In the genomic region with DNA sequence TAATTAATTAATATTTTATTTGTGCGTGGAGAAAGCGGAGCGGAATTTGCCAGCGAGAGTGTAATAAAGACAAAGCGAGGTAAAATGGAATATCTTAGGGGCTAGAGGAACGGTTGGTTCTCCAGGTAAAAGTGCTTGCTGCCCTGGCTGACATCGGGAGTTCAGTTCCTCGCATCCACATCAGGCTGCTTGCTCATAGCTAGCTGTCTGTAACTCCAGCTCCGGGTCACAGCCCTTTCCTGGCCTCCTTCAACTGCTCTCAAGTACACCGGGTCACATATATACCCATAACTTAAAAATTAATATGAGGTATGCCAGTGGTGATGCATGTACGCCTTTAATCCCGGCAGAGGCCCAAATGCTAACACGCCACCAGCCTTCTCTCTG, we compare ENCODE assay signal across 8 mouse cellular contexts. TPM values are rescaled to one million over a fixed set of nuclear protein-coding genes. Genes with fewer than 3 reads are reported as not detected.
DNase-seq lines count a peak whose midpoint lies in the region; ATAC-seq and TF ChIP-seq lines count a peak whose summit lies in the region.

No protein-coding gene starts in this region.

- 34% methylated on average over 13 of the region's 13 CpGs for WGBS in embryonic facial prominence, embryonic 12.5 days
- WGBS in hindbrain, embryonic 16.5 days, result 35% methylated on average over 13 of the region's 13 CpGs
- WGBS in midbrain, embryonic 16.5 days, result 37% methylated on average over 13 of the region's 13 CpGs

- H3K27ac ChIP-seq in layer of hippocampus, adult 2 months, result peak overlapping the region; percentile 48; the same call in 1 of the 2 replicates
- H3K27ac ChIP-seq in embryonic facial prominence, embryonic 12.5 days, result no peak overlapping the region
- 0 out of 2 replicates have a peak overlapping the region, but pooled peaks have one; percentile 29 for H3K27ac ChIP-seq in hindbrain, embryonic 16.5 days (ENCODE audit: low read depth, low read length)
- 0 out of 2 replicates have a peak overlapping the region, but pooled peaks have one; percentile 1 for H3K27ac ChIP-seq in midbrain, embryonic 16.5 days (ENCODE audit: low read length)

- peaks cover 14% of the 10 kb centered on the region for H3K36me3 ChIP-seq in embryonic facial prominence, embryonic 12.5 days
- 0 out of 2 replicates have a peak, but pooled peaks cover 3% of the 10 kb centered on the region for H3K36me3 ChIP-seq in hindbrain, embryonic 16.5 days (ENCODE audit: control insufficient read depth, insufficient read depth, low read length)
- peaks cover 6% of the 10 kb centered on the region; the same call in 1 of the 2 replicates for H3K36me3 ChIP-seq in midbrain, embryonic 16.5 days (ENCODE audit: control insufficient read depth, insufficient read depth, low read length)

- no peak for ATAC-seq in embryonic facial prominence, embryonic 12.5 days (ENCODE audit: insufficient number of reproducible peaks, insufficient read depth, low FRiP score, low TSS enrichment)
- ATAC-seq in hindbrain, embryonic 16.5 days, result peak; percentile 32
- ATAC-seq in midbrain, embryonic 16.5 days, result peak; percentile 61

- no peak for DNase-seq in layer of hippocampus, adult 2 months (ENCODE audit: low spot score in 2 of 2)
- DNase-seq in layer of hippocampus, adult 11-12 months (ENCODE audit: low spot score), result no peak
- DNase-seq in cerebellum, adult 18-20 months, result no peak
- DNase-seq in thymus, adult 18-20 months, result no peak
- no peak for DNase-seq in adipocyte (ENCODE audit: low spot score)

- H3K9me3 ChIP-seq in embryonic facial prominence, embryonic 12.5 days, result no peaks in the 10 kb centered on the region
- no peaks in the 10 kb centered on the region for H3K9me3 ChIP-seq in hindbrain, embryonic 16.5 days (ENCODE audit: control insufficient read depth, low read length)
- H3K9me3 ChIP-seq in midbrain, embryonic 16.5 days (replicated peaks; ENCODE audit: control insufficient read depth, low read length, poor library complexity, severe bottlenecking), result no peaks in the 10 kb centered on the region

- H3K27me3 ChIP-seq in embryonic facial prominence, embryonic 12.5 days, result no peaks in the 10 kb centered on the region
- no peaks in the 10 kb centered on the region for H3K27me3 ChIP-seq in hindbrain, embryonic 16.5 days (replicated peaks; ENCODE audit: control insufficient read depth, insufficient read depth, low read length)
- no peaks in the 10 kb centered on the region for H3K27me3 ChIP-seq in midbrain, embryonic 16.5 days (ENCODE audit: control insufficient read depth, insufficient read depth, low read depth, low read length)

- H3K4me3 ChIP-seq in layer of hippocampus, adult 2 months, result peak overlapping the region; percentile 35
- H3K4me3 ChIP-seq in embryonic facial prominence, embryonic 12.5 days, result peak overlapping the region; percentile 80; the same call in 1 of the 2 replicates
- H3K4me3 ChIP-seq in hindbrain, embryonic 16.5 days (ENCODE audit: low read length), result peak overlapping the region; percentile 80
- peak overlapping the region; percentile 87 for H3K4me3 ChIP-seq in midbrain, embryonic 16.5 days (ENCODE audit: low read depth, low read length)

- H3K4me2 ChIP-seq in embryonic facial prominence, embryonic 12.5 days (replicated peaks), result peak overlapping the region; percentile 55
- peak overlapping the region; percentile 57 for H3K4me2 ChIP-seq in hindbrain, embryonic 16.5 days (ENCODE audit: low read length)
- H3K4me2 ChIP-seq in midbrain, embryonic 16.5 days (ENCODE audit: low read length), result peak overlapping the region; percentile 48

- TF ChIP-seq CTCF in layer of hippocampus, adult 2 months (conservative IDR thresholded peaks at IDR 0.05), result peak; percentile 1

- H3K4me1 ChIP-seq in embryonic facial prominence, embryonic 12.5 days, result peaks cover 35% of the 10 kb centered on the region
- H3K4me1 ChIP-seq in hindbrain, embryonic 16.5 days (ENCODE audit: control insufficient read depth, insufficient read depth, low read depth, low read length), result peaks cover 30% of the 10 kb centered on the region
- peaks cover 18% of the 10 kb centered on the region for H3K4me1 ChIP-seq in midbrain, embryonic 16.5 days (ENCODE audit: control insufficient read depth, insufficient read depth, low read length)

- H3K9ac ChIP-seq in embryonic facial prominence, embryonic 12.5 days, result peak overlapping the region; percentile 90; the same call in 1 of the 2 replicates
- H3K9ac ChIP-seq in hindbrain, embryonic 16.5 days (ENCODE audit: low read depth, low read length), result peak overlapping the region; percentile 52
- H3K9ac ChIP-seq in midbrain, embryonic 16.5 days (ENCODE audit: low read depth, low read length), result peak overlapping the region; percentile 48; the same call in 1 of the 2 replicates

RNA-seq across cellular contexts. Expression of gene Sh3gl1, which starts 0.5 kb away (rescaled TPM):
- total RNA-seq in layer of hippocampus, adult 2 months (2021), result 10 to 100 TPM; 63.0 to 69.7 TPM
- polyA plus RNA-seq in embryonic facial prominence, embryonic 12.5 days (2016; fragmentation: Nextera tagmentation; extraction: Ambion mirVana), result 173 and 175 TPM in 2 replicates
- polyA plus RNA-seq in hindbrain, embryonic 16.5 days (2015; fragmentation: Nextera tagmentation; extraction: Ambion mirVana), result 106 and 112 TPM in 2 replicates
- polyA plus RNA-seq in midbrain, embryonic 16.5 days (2015; fragmentation: Nextera tagmentation; extraction: Ambion mirVana), result 102 and 108 TPM in 2 replicates

RNA-seq across cellular contexts. Expression of gene Chaf1a, which starts 3.3 kb away (rescaled TPM):
- total RNA-seq in layer of hippocampus, adult 2 months (2021), result 1 to 10 TPM; 2.7 to 3.3 TPM
- 44.5 and 45.8 TPM in 2 replicates for polyA plus RNA-seq in embryonic facial prominence, embryonic 12.5 days (2016; fragmentation: Nextera tagmentation; extraction: Ambion mirVana)
- polyA plus RNA-seq in hindbrain, embryonic 16.5 days (2015; fragmentation: Nextera tagmentation; extraction: Ambion mirVana), result 4.5 and 6.7 TPM in 2 replicates
- 3.6 and 5.0 TPM in 2 replicates for polyA plus RNA-seq in midbrain, embryonic 16.5 days (2015; fragmentation: Nextera tagmentation; extraction: Ambion mirVana)

RNA-seq across cellular contexts. Expression of gene Mpnd, which starts 31.4 kb away (rescaled TPM):
- 100 to 1,000 TPM; 101 to 103 TPM for total RNA-seq in layer of hippocampus, adult 2 months (2021)
- polyA plus RNA-seq in embryonic facial prominence, embryonic 12.5 days (2016; fragmentation: Nextera tagmentation; extraction: Ambion mirVana), result 174 and 193 TPM in 2 replicates
- 119 and 127 TPM in 2 replicates for polyA plus RNA-seq in hindbrain, embryonic 16.5 days (2015; fragmentation: Nextera tagmentation; extraction: Ambion mirVana)
- polyA plus RNA-seq in midbrain, embryonic 16.5 days (2015; fragmentation: Nextera tagmentation; extraction: Ambion mirVana), result 115 and 117 TPM in 2 replicates

RNA-seq across cellular contexts. Expression of gene Stap2, which starts 31.5 kb away (rescaled TPM):
- 1 to 10 TPM; 2.2 to 2.8 TPM for total RNA-seq in layer of hippocampus, adult 2 months (2021)
- 6.4 and 8.0 TPM in 2 replicates for polyA plus RNA-seq in embryonic facial prominence, embryonic 12.5 days (2016; fragmentation: Nextera tagmentation; extraction: Ambion mirVana)
- polyA plus RNA-seq in hindbrain, embryonic 16.5 days (2015; fragmentation: Nextera tagmentation; extraction: Ambion mirVana), result 6.5 and 6.8 TPM in 2 replicates
- polyA plus RNA-seq in midbrain, embryonic 16.5 days (2015; fragmentation: Nextera tagmentation; extraction: Ambion mirVana), result 6.4 and 7.6 TPM in 2 replicates

RNA-seq across cellular contexts. Expression of gene Ubxn6, which starts 37.9 kb away (rescaled TPM):
- 10 to 100 TPM; 82.9 to 89.3 TPM for total RNA-seq in layer of hippocampus, adult 2 months (2021)
- 49.0 and 52.7 TPM in 2 replicates for polyA plus RNA-seq in embryonic facial prominence, embryonic 12.5 days (2016; fragmentation: Nextera tagmentation; extraction: Ambion mirVana)
- 77.6 and 79.5 TPM in 2 replicates for polyA plus RNA-seq in hindbrain, embryonic 16.5 days (2015; fragmentation: Nextera tagmentation; extraction: Ambion mirVana)
- polyA plus RNA-seq in midbrain, embryonic 16.5 days (2015; fragmentation: Nextera tagmentation; extraction: Ambion mirVana), result 84.0 and 88.5 TPM in 2 replicates

Comparison
In these comparisons a context has a peak if more than half of its experiments do, and no peak if none do; other contexts are left out.
1. H3K4me3 ChIP-seq: peak in every context shown above with its lines; median percentile 87 in midbrain, embryonic 16.5 days; 80 in embryonic facial prominence, embryonic 12.5 days; 80 in hindbrain, embryonic 16.5 days; 35 in layer of hippocampus, adult 2 months.